Mouse (Mus musculus): ENCODE results near the gene Srgap3. TPM values are rescaled to one million over a fixed set of nuclear protein-coding genes. Genes with fewer than 3 reads are reported as not detected.

The Srgap3 gene
- polyA plus RNA-seq, 1 experiment from 2014 or later, result 0.50 TPM

DNA sequence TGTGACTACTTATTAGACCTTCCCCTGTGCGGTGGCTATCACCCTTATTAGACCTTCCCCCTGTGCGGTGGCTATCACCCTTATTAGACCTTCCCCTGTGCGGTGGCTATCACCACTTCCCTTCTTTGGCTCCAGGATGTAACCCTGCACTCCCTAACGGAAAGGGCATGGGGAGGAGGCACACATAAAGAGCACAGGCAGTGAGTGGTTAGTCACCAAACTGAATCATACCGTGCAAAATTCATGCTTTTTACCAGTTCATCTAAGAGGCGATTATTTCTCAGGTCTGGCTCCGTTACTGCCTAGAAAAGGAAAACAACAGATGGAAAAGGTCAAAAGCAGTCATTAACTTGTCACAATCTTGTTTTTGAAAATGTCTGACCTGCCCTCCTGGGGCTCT, 260.6 kb downstream of the Srgap3 start:
- WGBS, result 81% methylated on average over 7 of the region's 7 CpGs
- Histone ChIP-seq H3K36me3 (ENCODE audit: control insufficient read depth, insufficient read depth) (peaks cover 1% of the 10 kb centered on the region; the same call in 1 of the 2 replicates), H3K9ac (ENCODE audit: low read depth, low read length) (no peak overlapping the region), H3K4me2 (replicated peaks; ENCODE audit: low read depth) (no peak overlapping the region), H3K9me3 (ENCODE audit: control insufficient read depth) (no peaks in the 10 kb centered on the region), H3K4me1 (replicated peaks; ENCODE audit: control insufficient read depth, insufficient read depth, low read length) (no peaks in the 10 kb centered on the region), H3K27me3 (replicated peaks; ENCODE audit: control insufficient read depth, insufficient read depth, low read length) (no peaks in the 10 kb centered on the region), H3K27ac (ENCODE audit: low read depth, low read length) (no peak overlapping the region), H3K4me3 (ENCODE audit: low read depth, low read length) (no peak overlapping the region)
- ATAC-seq, result no peak
- TF ChIP-seq CTCF (IDR thresholded peaks at IDR 0.05; ENCODE audit: low read depth), result no peak

DNA sequence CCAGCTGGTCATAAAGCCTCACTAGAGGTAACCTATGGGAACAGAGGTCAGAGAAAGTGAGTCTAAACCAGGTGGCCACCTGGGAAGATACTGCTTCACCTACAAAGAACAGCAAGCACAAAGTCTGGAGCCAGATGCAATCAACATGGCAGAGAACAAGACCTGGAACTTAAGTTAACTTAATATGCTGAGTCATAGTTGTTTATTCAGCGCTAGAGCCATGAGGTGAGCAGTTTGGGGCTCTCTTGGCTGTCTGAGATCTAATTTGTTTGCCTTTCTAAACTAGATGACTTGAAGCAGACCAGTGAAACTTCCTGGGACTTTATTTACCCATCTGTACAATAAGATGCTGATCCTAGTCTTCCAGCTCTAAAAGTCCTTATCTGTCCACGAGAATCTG, 263.0 kb downstream of the Srgap3 start:
- no peak for ATAC-seq
- Histone ChIP-seq H3K4me2 (replicated peaks; ENCODE audit: low read depth) (no peak overlapping the region), H3K27me3 (replicated peaks; ENCODE audit: control insufficient read depth, insufficient read depth, low read length) (no peaks in the 10 kb centered on the region), H3K9ac (ENCODE audit: low read depth, low read length) (no peak overlapping the region), H3K4me3 (ENCODE audit: low read depth, low read length) (no peak overlapping the region), H3K36me3 (ENCODE audit: control insufficient read depth, insufficient read depth) (peaks cover 6% of the 10 kb centered on the region), H3K4me1 (replicated peaks; ENCODE audit: control insufficient read depth, insufficient read depth, low read length) (no peaks in the 10 kb centered on the region), H3K27ac (ENCODE audit: low read depth, low read length) (no peak overlapping the region), H3K9me3 (ENCODE audit: control insufficient read depth) (no peaks in the 10 kb centered on the region)
- TF ChIP-seq CTCF (IDR thresholded peaks at IDR 0.05; ENCODE audit: low read depth), result no peak
- WGBS, result 75% methylated on average over 2 of the region's 2 CpGs

Other genes starting within 250 kb of the Srgap3 start
- gene Thumpd3, start 99.0 kb upstream of the Srgap3 start, polyA plus RNA-seq (2015; fragmentation: Nextera tagmentation; extraction: Ambion mirVana), result 36.0 and 36.6 TPM in 2 replicates
- gene Setd5, start 130.1 kb upstream of the Srgap3 start, polyA plus RNA-seq (2015; fragmentation: Nextera tagmentation; extraction: Ambion mirVana), result 32.2 and 32.9 TPM in 2 replicates
- gene Lhfpl4, start 248.1 kb upstream of the Srgap3 start, polyA plus RNA-seq (2015; fragmentation: Nextera tagmentation; extraction: Ambion mirVana), result 0.78 and 0.95 TPM in 2 replicates

All from intestine, postnatal 0 days (tissue).